Mouse (Mus musculus): ENCODE measurements around the gene Pet117.

GRCm38 (mm10) chr2:144410603-144411002 lies 41.8 kb downstream of the Pet117 start:
- TF ChIP-seq CTCF (IDR thresholded peaks at IDR 0.05; ENCODE audit: extremely low read depth, insufficient read depth, insufficient read length, insufficient replicate concordance) (no peak), POLR2A (IDR thresholded peaks at IDR 0.05; ENCODE audit: low read depth, low read length) (no peak)

Measured in spleen, adult 2 months (tissue).